Mouse (Mus musculus) forebrain, embryonic 12.5 days (tissue): ENCODE results near the gene Morc4. TPM values are rescaled to one million over a fixed set of nuclear protein-coding genes. Genes with fewer than 3 reads are reported as not detected.

Experiments used
- ATAC-seq: fragments of 200-750 bp; cut with Nextera tagmentation; 2 replicates; pipeline ENCODE4 v1.8.0; 2017; ENCODE audit warnings: moderate TSS enrichment; ENCODE audit not compliant: low FRiP score
- H3K27ac ChIP-seq: fragments of 300-500 bp; sonication (generic); 2 replicates; pipeline ENCODE4 v1.5.1; 2016; ENCODE audit warnings: mild to moderate bottlenecking
- H3K27me3 ChIP-seq: fragments of 300-500 bp; sonication (generic); 2 replicates; pipeline ENCODE4 v1.6.1; 2016; ENCODE audit warnings: mild to moderate bottlenecking
- H3K36me3 ChIP-seq: fragments of 300-500 bp; sonication (generic); replicated peaks from 2 replicates; pipeline ENCODE4 v1.6.1; 2016; ENCODE audit warnings: mild to moderate bottlenecking
- H3K4me1 ChIP-seq: fragments of 300-500 bp; sonication (generic); 2 replicates; pipeline ENCODE4 v1.6.1; 2016
- H3K4me2 ChIP-seq: fragments of 300-500 bp; sonication (generic); 2 replicates; pipeline ENCODE4 v1.6.1; 2016; ENCODE audit warnings: mild to moderate bottlenecking, moderate library complexity
- H3K4me3 ChIP-seq: fragments of 300-500 bp; sonication (generic); replicated peaks from 2 replicates; pipeline ENCODE4 v1.5.1; 2016; ENCODE audit warnings: mild to moderate bottlenecking
- H3K9ac ChIP-seq: fragments of 300-500 bp; sonication (generic); 2 replicates; pipeline ENCODE4 v1.6.1; 2016; ENCODE audit warnings: mild to moderate bottlenecking
- H3K9me3 ChIP-seq: fragments of 300-500 bp; sonication (generic); 2 replicates; pipeline ENCODE4 v1.6.1; 2016
- whole genome bisulfite sequencing: fragments of 180-500 bp; shearing (Covaris S2); methylation state at CpG from one replicate; pipeline ENCODE4 v1.1.7; 2016; 5-methylcytosine and 5-hydroxymethylcytosine counted together
- polyA plus RNA-seq: library from polyadenylated mRNA; unstranded; fragments of >200 nt; fragmentation: Nextera tagmentation; extraction: Ambion mirVana; gene quantifications from 2 replicates; pipeline ENCODE4 v1.2.1, GENCODE M21; 2016

The Morc4 gene
- 5.9 and 6.1 TPM in 2 replicates for polyA plus RNA-seq

- H3K4me2 ChIP-seq: peak within 1 kb of the TSS; percentile 71
- WGBS: 26% methylated on average over 63 of the region's 87 CpGs
- H3K27ac ChIP-seq: no peak within 1 kb of the TSS
- H3K27me3 ChIP-seq: peaks cover 38% of the 10 kb centered on the region
- H3K9ac ChIP-seq: peak within 1 kb of the TSS; percentile 54
- H3K36me3 ChIP-seq: no peaks in the 10 kb centered on the region
- no peaks in the 10 kb centered on the region for H3K4me1 ChIP-seq
- peak within 1 kb of the TSS; percentile 58 for H3K4me3 ChIP-seq
- no peaks in the 10 kb centered on the region for H3K9me3 ChIP-seq
- peak; percentile 95 for ATAC-seq
Observed at GRCm38 (mm10) chrX:139870938-139871791, at the start of gene Morc4. TSS of gene Morc4 (minus strand) at chrX:139871677.

GRCm38 (mm10) chrX:139920572-139920971, 49.1 kb upstream of the Morc4 start:
- Histone ChIP-seq H3K27ac (no peak overlapping the region), H3K9me3 (no peaks in the 10 kb centered on the region), H3K4me2 (no peak overlapping the region), H3K27me3 (peaks cover 7% of the 10 kb centered on the region; the same call in 1 of the 2 replicates), H3K36me3 (no peaks in the 10 kb centered on the region), H3K9ac (no peak overlapping the region), H3K4me3 (no peak overlapping the region), H3K4me1 (no peaks in the 10 kb centered on the region)
- 96% methylated on average over 4 of the region's 4 CpGs for WGBS
- ATAC-seq: no peak

GRCm38 (mm10) chrX:139891387-139891786, 19.9 kb upstream of the Morc4 start:
- Histone ChIP-seq H3K4me3 (no peak overlapping the region), H3K4me2 (no peak overlapping the region), H3K27me3 (0 out of 2 replicates have a peak, but pooled peaks cover 4% of the 10 kb centered on the region), H3K4me1 (no peaks in the 10 kb centered on the region), H3K27ac (no peak overlapping the region), H3K9me3 (no peaks in the 10 kb centered on the region), H3K36me3 (no peaks in the 10 kb centered on the region), H3K9ac (no peak overlapping the region)
- no peak for ATAC-seq
- 79% methylated on average over 1 of the region's 1 CpGs for WGBS

- Histone ChIP-seq H3K36me3 (no peaks in the 10 kb centered on the region), H3K9me3 (no peaks in the 10 kb centered on the region), H3K27me3 (0 out of 2 replicates have a peak, but pooled peaks cover 4% of the 10 kb centered on the region), H3K4me1 (no peaks in the 10 kb centered on the region), H3K27ac (no peak overlapping the region), H3K4me2 (no peak overlapping the region), H3K4me3 (no peak overlapping the region), H3K9ac (no peak overlapping the region)
- ATAC-seq: no peak
Observed at GRCm38 (mm10) chrX:139883221-139883620, 11.7 kb upstream of the Morc4 start.

- 18% methylated on average over 3 of the region's 3 CpGs for WGBS
Observed at GRCm38 (mm10) chrX:139877936-139878335, 6.5 kb upstream of the Morc4 start.

GRCm38 (mm10) chrX:139877105-139877504, 5.6 kb upstream of the Morc4 start:
- Histone ChIP-seq H3K9me3 (no peaks in the 10 kb centered on the region), H3K36me3 (no peaks in the 10 kb centered on the region), H3K27ac (no peak overlapping the region), H3K4me3 (no peak overlapping the region), H3K27me3 (peaks cover 24% of the 10 kb centered on the region; the same call in 1 of the 2 replicates), H3K4me2 (no peak overlapping the region), H3K4me1 (no peaks in the 10 kb centered on the region), H3K9ac (no peak overlapping the region)
- ATAC-seq: no peak
- 85% methylated on average over 7 of the region's 7 CpGs for WGBS

More at GRCm38 (mm10) chrX:139877936-139878335, 6.5 kb upstream of the Morc4 start:
- Histone ChIP-seq H3K4me3 (no peak overlapping the region), H3K9me3 (no peaks in the 10 kb centered on the region), H3K27me3 (peaks cover 20% of the 10 kb centered on the region; the same call in 1 of the 2 replicates), H3K9ac (no peak overlapping the region), H3K4me2 (no peak overlapping the region), H3K4me1 (no peaks in the 10 kb centered on the region), H3K36me3 (no peaks in the 10 kb centered on the region), H3K27ac (no peak overlapping the region)
- ATAC-seq: no peak

GRCm38 (mm10) chrX:139870300-139870711, 1.2 kb downstream of the Morc4 start:
- Histone ChIP-seq H3K4me2 (peak overlapping the region; percentile 71), H3K27ac (no peak overlapping the region), H3K9me3 (no peaks in the 10 kb centered on the region), H3K27me3 (peaks cover 33% of the 10 kb centered on the region), H3K9ac (peak overlapping the region; percentile 54; the same call in 1 of the 2 replicates), H3K4me3 (peak overlapping the region; percentile 58), H3K4me1 (no peaks in the 10 kb centered on the region), H3K36me3 (no peaks in the 10 kb centered on the region)
- ATAC-seq: peak; percentile 10; the same call in 1 of the 2 replicates
- WGBS: 20% methylated on average over 15 of the region's 15 CpGs

- Histone ChIP-seq H3K4me3 (no peak overlapping the region), H3K9me3 (no peaks in the 10 kb centered on the region), H3K36me3 (no peaks in the 10 kb centered on the region), H3K9ac (no peak overlapping the region), H3K4me1 (no peaks in the 10 kb centered on the region), H3K27me3 (no peaks in the 10 kb centered on the region), H3K4me2 (no peak overlapping the region), H3K27ac (no peak overlapping the region)
- ATAC-seq: no peak
- 92% methylated on average over 5 of the region's 5 CpGs for WGBS
Observed at GRCm38 (mm10) chrX:139859402-139859801, 12.1 kb downstream of the Morc4 start.

- WGBS: 91% methylated on average over 4 of the region's 4 CpGs
Observed at GRCm38 (mm10) chrX:139854795-139855194, 16.7 kb downstream of the Morc4 start.

GRCm38 (mm10) chrX:139841091-139841490, 30.4 kb downstream of the Morc4 start:
- H3K27me3 ChIP-seq: no peaks in the 10 kb centered on the region
- no peak for ATAC-seq
- H3K27ac ChIP-seq: no peak overlapping the region
- H3K4me1 ChIP-seq: no peaks in the 10 kb centered on the region
- no peak overlapping the region for H3K9ac ChIP-seq
- H3K4me2 ChIP-seq: no peak overlapping the region
- no peaks in the 10 kb centered on the region for H3K36me3 ChIP-seq
- no peak overlapping the region for H3K4me3 ChIP-seq
- WGBS: 87% methylated on average over 6 of the region's 6 CpGs
- no peaks in the 10 kb centered on the region for H3K9me3 ChIP-seq

More at GRCm38 (mm10) chrX:139854795-139855194, 16.7 kb downstream of the Morc4 start:
- H3K4me1 ChIP-seq: no peaks in the 10 kb centered on the region
- no peaks in the 10 kb centered on the region for H3K9me3 ChIP-seq
- H3K36me3 ChIP-seq: no peaks in the 10 kb centered on the region
- no peak overlapping the region for H3K27ac ChIP-seq
- no peak for ATAC-seq
- H3K27me3 ChIP-seq: no peaks in the 10 kb centered on the region
- no peak overlapping the region for H3K4me3 ChIP-seq
- H3K4me2 ChIP-seq: no peak overlapping the region
- H3K9ac ChIP-seq: no peak overlapping the region

GRCm38 (mm10) chrX:139839057-139839456, 32.4 kb downstream of the Morc4 start:
- Histone ChIP-seq H3K9ac (no peak overlapping the region), H3K4me3 (no peak overlapping the region), H3K4me2 (no peak overlapping the region), H3K9me3 (no peaks in the 10 kb centered on the region), H3K27me3 (peaks cover 4% of the 10 kb centered on the region; the same call in 1 of the 2 replicates), H3K27ac (no peak overlapping the region), H3K4me1 (no peaks in the 10 kb centered on the region), H3K36me3 (no peaks in the 10 kb centered on the region)
- WGBS: 54% methylated on average over 3 of the region's 3 CpGs
- ATAC-seq: no peak

GRCm38 (mm10) chrX:139832464-139832863, 39.0 kb downstream of the Morc4 start:
- H3K4me2 ChIP-seq: no peak overlapping the region
- 17% methylated on average over 5 of the region's 5 CpGs for WGBS
- ATAC-seq: 0 out of 2 replicates have a peak, but pooled peaks have one; percentile 14

More at GRCm38 (mm10) chrX:139832464-139832863, 39.0 kb downstream of the Morc4 start:
- Histone ChIP-seq H3K27me3 (peaks cover 4% of the 10 kb centered on the region; the same call in 1 of the 2 replicates), H3K36me3 (no peaks in the 10 kb centered on the region), H3K9me3 (no peaks in the 10 kb centered on the region), H3K27ac (no peak overlapping the region), H3K4me1 (no peaks in the 10 kb centered on the region), H3K4me3 (no peak overlapping the region), H3K9ac (no peak overlapping the region)
